Mouse (Mus musculus) G1E-ER4 (cell line): ENCODE measurements around the gene Dctn3. TPM values are rescaled to one million over a fixed set of nuclear protein-coding genes. Genes with fewer than 3 reads are reported as not detected.

Experiments used
- GATA1 ChIP-seq: IDR thresholded peaks from one replicate; pipeline ENCODE4 v1.8.0; 2012; ENCODE audit warnings: low read length, inconsistent platforms
- polyA plus RNA-seq: library from polyadenylated mRNA; stranded (reverse); fragments of >175 nt; gene quantifications from 2 replicates; pipeline ENCODE4 v1.2.3, GENCODE M21; 2012

The Dctn3 gene
- polyA plus RNA-seq, 1 experiment = 221 TPM

DNA sequence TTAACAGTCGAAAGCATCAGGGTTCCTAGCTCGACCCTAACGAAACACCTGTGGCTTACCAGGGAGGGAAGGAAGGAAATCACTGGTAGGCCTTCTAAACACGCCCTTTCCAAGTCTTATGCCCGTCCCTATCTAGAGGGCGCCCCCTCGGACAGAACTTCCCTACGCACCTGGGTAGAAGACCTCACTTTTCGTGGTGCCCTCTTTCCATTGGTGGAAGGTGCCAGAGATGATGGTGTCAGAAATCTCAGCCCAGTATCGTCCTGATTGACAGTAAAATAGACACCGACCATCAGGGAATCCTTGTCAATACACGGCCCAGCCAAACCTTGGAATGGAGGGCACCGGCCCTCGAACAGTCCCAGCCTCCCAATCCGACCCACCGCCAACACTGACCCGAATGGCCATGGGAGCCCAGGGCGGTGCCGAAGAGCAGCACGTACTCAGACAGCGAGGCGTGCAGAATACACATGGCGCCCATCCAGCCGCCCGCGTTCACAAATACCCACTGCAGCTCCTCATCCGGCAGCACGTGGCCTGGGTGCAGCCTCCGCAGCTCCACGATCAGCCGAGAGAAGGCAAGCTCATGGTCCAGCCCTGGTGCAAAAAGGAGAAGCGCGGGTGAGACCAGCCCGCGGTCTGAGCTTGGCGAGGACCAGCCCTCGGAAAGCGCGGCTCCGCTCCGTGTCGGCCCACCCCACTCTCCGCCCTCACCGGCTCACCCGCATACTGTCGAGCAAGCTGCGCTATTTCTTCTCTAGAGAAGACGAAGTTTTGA lies 17.6 kb upstream of the Dctn3 start:
- no peak for TF ChIP-seq GATA1

DNA sequence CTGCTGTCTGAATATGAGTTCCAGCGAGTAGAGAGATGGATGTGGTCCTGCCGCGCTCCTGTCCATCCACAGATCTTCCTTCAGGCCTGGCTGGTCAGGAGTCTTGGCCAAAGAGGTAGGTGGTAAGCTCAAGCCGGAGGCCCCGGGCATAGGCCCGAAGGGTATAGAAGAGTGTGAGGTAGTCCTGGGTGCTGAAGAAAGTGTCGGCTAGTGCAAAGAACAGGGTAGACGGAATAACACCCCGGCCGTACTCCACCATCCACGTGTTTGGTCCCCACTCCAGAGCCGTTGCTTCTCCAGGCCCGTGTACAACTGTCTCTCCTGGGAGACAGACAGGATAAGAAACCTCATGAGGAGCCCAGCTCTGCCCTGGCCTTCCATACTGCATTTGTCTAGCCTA lies 16.3 kb upstream of the Dctn3 start:
- TF ChIP-seq GATA1 = no peak

DNA sequence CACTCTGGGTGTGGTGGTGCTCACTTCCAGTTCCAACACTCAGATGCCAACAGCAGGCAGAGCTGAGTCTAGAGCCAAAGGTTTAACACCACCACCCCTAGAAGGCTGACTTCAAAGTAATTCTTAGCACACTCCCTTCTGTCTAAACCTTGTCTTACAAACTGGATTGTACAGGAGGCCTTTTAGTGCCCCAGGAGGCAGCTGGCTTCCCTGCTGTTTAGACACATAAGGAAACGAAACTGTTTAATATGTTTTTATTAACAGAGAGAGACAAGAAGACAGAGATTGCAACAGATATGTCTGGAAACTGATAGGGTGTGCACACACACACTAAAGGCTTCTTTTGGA lies 15.3 kb upstream of the Dctn3 start:
- no peak for TF ChIP-seq GATA1

DNA sequence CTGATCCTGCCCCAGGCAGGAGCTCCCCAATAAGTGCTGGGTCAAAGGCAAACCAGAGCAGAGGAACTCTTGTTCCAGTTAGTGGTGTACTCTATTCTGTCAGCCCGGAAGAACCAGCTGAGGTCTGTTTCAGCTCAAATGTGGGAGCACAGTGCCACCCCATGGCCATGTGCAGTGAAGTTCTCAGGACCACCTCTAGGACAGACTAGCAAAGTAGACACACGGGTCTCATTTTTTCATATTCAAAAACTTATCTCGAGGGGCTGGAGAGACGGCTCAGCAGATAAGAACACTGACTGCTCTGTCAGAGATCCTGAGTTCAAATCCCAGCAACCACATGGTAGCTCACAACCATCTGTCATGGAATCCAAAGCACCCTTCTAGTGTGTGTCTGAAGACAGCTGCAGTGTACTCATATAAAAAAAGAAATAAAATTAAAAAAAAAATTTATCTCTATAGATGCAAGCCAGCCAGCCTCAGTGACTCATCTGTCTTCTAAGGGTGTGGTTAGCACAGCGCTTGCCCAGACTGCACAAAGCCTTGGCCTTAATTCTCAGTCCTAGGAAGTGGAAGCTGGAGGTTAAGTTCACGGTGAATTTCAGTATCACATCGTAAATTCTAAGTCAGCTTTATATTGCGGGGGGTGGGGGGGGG lies 14.8 kb upstream of the Dctn3 start:
- TF ChIP-seq GATA1 = no peak

DNA sequence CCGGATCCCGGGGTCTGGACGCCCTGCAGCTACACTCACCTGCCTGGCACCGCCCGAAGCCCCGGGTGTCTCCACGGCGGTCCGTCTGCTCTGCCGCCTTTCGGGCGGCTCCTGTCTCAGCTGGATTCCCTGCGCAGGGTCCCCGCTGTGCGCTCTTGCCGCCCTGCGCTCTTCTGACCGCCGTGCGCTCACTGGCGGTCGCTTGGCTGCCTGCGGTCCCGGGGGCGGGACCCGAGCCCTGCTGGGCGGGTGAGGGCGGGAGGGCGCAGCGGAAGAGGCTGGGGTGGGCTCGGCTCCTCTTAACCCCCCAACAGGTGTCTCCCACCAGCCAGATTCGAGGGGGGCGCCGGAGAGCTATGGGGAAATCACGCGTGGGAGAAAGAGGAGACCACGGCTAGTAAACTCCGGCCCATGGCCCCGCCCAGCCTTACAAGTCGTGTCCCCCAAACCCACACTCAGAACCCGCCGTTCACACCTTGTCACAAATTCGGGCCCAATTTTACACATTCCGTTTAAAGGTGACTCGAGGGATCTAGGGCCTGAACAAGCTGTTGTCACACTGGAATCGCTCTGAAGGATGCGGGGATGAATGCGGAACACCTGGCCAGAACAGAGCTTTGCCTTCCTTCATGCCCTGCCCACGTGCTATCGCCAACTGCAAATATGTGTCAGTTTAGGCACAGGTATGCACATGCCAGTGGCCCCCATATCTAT lies 8.2 kb upstream of the Dctn3 start, which contains the start of gene Arid3c:
Arid3c (minus strand) TSS at position 91 of the 714 bp plus-strand sequence.
- TF ChIP-seq GATA1 = no peak

DNA sequence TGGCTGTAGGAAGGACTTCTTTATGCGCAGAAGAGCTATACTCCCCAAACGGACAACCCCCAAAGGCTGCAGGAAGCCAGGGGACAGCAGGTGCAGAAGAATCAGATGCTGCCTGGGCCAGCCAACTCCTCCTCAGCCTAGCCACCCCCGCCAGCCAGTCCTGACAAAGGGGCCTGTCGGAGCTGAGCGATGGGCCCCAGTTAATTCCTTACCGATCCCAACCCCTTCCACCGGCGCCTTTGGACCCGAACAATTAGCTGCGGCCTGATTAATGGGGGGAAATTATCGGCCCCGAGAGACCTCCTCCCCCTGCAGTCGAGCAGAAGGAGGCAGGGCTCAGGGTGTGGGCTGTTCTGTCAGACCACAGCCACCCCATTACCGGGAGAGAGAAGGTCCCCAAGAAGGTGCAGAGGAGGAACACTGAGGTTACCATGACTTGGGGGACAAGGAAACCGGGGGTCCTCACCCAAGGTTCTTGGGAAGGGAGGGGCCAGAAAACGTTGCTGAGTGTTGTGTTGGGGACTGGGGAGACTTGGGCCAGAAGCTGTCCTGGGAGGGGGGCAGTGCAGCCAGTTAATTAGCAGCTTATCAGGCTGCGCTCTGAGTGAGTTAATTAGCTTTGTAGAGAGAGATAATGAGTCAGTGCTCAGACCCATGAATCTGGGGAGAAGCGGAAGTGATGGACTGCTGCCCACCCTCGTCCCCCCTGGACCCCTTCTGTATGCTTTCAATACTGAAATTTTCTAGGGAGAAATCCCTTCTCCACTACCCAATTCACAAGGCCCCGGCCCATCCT lies 4.1 kb upstream of the Dctn3 start:
- TF ChIP-seq GATA1 = no peak

DNA sequence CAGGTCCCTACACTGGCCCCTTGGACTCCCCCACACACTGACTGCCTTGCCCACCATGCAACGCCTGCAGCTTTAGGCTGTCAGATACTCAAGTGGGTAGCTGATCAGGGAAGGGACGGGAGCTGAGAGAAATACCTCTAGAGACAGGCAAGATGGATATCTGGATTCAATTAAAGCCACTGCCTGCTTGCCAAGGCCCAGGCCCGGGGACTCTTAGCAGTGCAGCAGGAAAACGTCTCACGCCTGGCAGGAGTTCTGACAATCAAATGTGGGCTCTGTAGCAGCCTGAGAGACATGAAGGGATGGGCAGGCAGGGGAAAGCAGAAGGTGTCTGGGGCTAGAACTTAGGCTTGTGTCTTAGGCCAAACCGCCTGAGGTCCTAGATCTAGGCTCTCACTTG lies 6.1 kb downstream of the Dctn3 start:
- no peak for TF ChIP-seq GATA1

DNA sequence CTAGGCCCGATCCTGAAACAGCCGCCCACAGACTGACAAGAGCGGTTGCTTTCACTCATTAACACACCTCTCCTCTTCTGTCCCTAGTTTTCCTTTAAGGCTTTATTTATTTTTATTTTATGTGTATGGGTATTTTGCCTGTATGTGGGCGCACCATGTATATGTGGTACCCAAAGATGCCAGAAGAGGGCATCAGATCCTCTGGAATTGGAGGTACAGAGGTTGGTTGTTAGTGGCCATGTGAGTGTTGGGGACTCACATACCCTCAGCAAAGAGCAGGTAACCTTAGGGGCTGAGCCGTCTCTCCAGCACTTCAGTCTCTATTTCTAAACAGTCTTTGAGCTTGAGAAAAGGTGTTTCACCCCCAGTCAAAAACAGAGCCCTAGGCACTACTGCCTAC lies 7.4 kb downstream of the Dctn3 start:
- no peak for TF ChIP-seq GATA1

DNA sequence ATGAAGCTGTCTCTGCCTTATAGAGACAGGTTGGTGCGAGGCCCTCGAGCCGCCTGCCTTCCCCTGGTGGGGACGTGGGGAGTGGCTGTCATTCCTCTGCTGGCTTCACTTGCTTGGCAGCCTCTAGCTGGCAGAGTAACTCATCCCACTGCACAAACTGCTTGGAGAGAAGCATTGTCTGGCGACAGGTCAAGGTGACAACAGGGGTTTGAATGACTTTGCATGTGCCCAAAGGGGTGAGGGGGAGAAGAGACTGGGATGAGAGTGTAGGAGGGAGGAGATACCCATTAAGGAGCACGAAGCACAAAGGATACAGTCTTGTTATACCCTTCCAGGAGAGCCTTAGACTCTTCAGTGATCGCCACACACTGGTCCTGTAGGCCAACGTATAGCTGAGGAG lies 7.9 kb downstream of the Dctn3 start:
- no peak for TF ChIP-seq GATA1

DNA sequence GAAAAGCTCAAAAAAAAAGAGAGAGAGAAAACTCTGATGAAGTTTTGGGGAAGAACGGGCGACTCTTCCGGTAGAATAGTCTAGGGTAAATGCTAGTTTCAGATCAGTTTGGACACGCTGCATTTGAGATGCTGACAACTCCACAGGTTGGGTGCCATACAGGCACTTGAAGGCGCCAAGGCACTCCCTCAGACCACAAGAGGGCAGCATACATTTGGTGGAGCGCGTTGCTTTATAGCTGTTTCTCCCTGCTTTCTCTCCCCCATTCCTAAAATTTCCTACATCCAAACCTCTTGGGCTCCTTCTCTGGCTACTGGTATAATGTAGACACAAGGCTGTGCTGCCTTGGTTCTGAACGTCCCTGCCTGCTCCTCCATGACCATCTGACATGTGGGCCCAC lies 8.7 kb downstream of the Dctn3 start:
- no peak for TF ChIP-seq GATA1

DNA sequence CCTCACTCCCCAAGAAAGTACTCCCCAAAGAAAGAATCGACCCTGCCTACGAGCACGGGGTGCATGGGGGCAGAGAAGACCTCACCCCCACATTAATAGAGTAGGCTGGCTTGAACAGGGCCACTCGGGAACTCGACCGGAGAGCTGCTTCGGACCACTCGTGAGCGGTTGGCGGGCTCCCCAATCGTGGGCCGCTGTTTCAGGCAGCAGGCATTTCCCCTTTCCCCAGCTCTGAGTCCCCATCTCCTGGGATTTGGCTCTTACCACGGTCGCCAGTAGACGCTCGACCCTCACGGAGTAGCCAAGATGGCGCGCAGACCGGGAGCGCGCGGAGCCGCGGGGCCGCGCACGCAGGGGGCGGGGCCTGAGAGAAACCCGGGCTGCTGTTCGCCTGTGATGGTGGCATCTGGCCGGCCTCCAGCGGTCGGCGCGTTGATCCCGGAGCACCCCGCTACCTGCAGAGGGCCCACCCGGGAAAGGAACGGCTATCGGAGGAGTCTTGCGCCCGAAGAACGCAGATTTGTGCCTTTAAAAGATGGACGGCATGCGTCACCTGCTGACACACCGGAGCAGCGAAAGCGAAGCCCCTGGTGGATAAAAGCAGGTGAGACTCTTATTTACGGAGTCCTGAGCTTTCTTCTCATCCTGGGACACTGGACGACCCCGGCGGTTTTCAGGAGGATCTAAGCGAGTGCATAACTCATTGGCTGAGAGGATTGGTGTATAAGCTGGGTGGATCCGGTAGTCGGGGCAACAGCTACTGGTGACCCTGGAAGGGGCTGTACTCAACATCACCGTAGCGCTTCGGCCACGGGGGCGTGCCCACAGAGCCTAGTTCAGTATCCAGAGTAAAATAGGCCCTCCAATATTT lies 9.5 kb downstream of the Dctn3 start, which contains the start of gene Rpp25l:
Rpp25l (minus strand) TSS at position 338 of the 871 bp plus-strand sequence.
- no peak for TF ChIP-seq GATA1

DNA sequence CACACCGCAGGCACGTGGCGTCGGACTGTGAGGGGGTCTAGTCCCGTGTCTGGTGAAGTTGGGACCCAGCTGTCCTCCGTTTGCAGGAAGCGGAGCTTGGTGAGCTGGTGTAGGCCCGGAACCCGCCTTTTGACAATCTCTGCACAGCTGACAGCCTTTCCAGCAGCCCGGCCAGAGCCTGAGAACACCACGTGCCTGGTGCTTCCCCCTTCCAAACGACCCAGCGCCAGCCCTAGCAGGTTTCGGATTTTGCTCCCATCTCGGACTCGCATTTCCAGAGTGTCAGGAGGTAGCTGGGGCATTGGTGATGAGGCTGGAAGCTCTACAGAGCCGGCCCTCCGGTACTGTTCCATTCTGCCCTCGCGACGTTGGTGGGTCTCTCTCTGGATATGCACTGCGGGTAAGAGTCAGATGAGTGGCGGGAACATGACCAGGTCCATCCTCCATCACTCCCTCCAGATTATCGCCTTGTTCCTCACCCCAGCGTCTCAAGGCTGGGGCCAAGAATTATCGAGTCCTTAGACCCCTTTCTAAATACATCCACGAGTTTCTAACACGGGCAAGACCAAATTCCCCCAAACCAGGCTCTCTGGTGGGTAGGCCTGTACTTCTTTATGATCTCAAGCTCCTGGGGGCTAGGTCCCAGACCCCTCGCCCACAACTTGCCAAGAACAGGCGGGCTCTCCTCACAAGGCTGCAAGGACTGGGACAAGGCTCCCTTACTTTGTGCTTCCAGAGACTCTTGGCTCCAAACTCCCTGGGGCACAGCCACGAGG lies 10.4 kb downstream of the Dctn3 start:
- no peak for TF ChIP-seq GATA1

DNA sequence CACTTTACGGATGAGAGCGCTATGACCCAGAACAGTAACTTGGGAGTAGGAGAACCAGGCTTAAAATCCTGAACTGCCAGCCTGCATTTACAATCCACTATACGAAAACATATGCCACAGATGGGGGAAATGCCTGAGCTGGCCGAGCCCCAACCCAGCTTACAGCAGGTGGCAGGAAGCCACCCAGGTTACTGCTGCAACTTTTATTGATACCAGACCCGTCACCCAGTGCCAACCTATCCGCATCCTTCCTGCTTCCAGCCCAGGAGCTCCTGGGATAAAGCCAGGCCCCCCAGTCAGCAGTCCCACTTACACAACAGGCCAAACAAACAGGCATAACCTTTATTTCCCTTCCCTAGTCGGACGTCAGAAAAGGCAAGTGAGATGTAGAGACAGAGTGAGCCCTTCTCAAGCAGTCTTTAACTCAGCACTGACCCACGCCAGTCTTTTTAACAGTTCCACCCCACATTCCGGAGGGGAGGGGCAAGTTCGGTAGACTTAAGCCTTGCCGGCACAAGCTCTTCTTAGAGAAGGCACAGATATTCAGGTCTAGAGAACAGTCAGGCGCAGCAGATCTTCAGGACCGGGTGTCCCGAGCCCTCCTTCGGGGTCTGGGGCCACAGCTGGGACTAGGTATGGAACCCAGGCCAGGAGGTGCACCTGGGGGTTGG lies 11.1 kb downstream of the Dctn3 start:
- TF ChIP-seq GATA1 = no peak

DNA sequence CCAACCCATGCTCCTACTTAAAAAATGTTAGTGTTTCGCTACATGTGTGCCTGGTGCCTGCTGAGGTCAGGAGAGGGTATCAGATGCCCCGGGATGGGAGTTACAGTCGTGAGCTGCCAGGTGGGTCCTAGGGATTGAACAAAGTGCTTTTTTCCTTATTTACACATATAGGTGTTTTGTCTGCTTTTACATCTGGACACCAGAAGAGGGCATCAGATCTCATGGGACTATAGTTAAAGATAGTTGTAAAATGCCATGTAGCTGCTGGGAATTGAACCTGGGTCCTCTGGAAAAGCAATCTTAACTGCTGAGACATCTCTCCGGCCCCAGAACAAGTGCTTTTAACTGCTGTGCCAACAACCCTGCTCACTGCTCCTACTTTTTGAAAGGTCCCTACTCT lies 12.7 kb downstream of the Dctn3 start:
- no peak for TF ChIP-seq GATA1
